Mouse (Mus musculus) myocyte (in vitro differentiated cells): ENCODE data around the gene Lix1.

Experiments used
- CEBPB ChIP-seq: IDR thresholded peaks from 2 replicates; pipeline ENCODE4 v1.6.1; 2011; ENCODE audit warnings: mild to moderate bottlenecking, moderate library complexity; ENCODE audit not compliant: poor library complexity, insufficient read depth, severe bottlenecking
- MAX ChIP-seq: IDR thresholded peaks from one replicate; pipeline ENCODE4 v1.6.1; 2011; ENCODE audit warnings: low read depth, mild to moderate bottlenecking, control low read depth
- POLR2A ChIP-seq: IDR thresholded peaks from one replicate; pipeline ENCODE4 v1.6.1; 2011; ENCODE audit warnings: low read depth, mild to moderate bottlenecking, control low read depth, moderate library complexity; ENCODE audit not compliant: insufficient read length
- POLR2AphosphoS2 ChIP-seq: IDR thresholded peaks from one replicate; pipeline ENCODE4 v1.6.1; 2011; ENCODE audit warnings: low read depth, control low read depth; ENCODE audit not compliant: insufficient read length
- SRF ChIP-seq: IDR thresholded peaks from one replicate; pipeline ENCODE4 v1.6.1; 2011; ENCODE audit warnings: low read depth; ENCODE audit not compliant: control insufficient read depth, insufficient read length
- TCF12 ChIP-seq: IDR thresholded peaks from one replicate; pipeline ENCODE4 v1.6.1; 2011; ENCODE audit warnings: mild to moderate bottlenecking, control low read depth; ENCODE audit not compliant: poor library complexity, insufficient read depth, severe bottlenecking
- USF1 ChIP-seq: IDR thresholded peaks from one replicate; pipeline ENCODE4 v1.6.1; 2011; ENCODE audit warnings: low read depth, mild to moderate bottlenecking, control low read depth, moderate library complexity

DNA sequence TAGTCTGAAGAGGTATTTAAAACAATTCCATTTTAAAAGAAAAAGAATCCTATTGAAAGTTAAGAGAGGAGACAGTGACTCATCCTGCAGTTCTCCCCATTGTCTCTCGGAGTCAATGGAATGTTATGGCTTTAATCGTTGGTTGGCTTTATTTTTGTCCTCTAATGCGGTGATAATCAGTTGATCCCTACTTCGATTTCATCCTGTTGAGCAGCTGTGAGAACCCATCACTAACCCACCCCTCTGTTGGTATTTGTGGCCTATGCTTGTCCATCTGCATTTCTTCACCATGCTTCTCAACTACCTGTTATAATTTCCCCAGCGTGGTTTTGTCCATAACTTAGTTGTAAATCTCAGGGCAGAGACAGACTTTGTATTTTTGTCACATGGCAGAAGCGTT, 5.7 kb downstream of the Lix1 start:
- TF ChIP-seq POLR2A = no peak
- TF ChIP-seq POLR2AphosphoS2 = no peak
- TF ChIP-seq SRF = no peak
- no peak for TF ChIP-seq MAX
- TF ChIP-seq CEBPB = no peak
- no peak for TF ChIP-seq TCF12
- TF ChIP-seq USF1 = no peak
